Mouse (Mus musculus): ENCODE measurements around the gene Tcf7l2.
A peak's percentile ranks its signal among the peaks of the same experiment; 100 is the strongest.

The Tcf7l2 gene

DNA sequence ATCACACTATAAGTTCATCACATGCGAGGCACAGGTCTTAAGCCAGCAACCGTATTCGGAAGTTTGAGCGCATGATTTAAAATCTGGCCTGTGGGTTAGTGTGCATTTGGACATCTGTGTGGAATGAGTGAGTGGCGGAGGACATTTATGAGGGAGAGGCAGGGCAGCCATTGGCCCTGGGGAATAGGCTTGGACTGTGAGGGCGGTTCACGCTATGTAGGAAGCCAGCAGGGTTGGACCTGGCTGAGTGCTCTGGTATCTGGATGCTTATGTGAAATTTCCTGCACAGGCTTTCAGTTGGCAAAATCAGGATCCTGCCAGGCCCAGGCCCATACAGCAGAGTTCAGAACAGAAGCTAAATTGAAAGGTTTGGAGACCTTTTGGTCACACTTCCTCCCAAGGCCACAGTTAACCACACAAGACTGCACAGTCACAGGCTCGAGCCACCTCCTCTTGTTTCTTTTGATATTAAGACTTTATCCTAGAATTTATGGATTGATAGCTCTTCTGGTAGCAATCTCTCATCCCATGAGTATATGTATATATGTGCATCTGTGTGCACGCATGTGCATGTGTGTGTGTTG lies 89.4 kb downstream of the Tcf7l2 start:
- DNase-seq (ENCODE audit: low read depth): peak; percentile 34

DNA sequence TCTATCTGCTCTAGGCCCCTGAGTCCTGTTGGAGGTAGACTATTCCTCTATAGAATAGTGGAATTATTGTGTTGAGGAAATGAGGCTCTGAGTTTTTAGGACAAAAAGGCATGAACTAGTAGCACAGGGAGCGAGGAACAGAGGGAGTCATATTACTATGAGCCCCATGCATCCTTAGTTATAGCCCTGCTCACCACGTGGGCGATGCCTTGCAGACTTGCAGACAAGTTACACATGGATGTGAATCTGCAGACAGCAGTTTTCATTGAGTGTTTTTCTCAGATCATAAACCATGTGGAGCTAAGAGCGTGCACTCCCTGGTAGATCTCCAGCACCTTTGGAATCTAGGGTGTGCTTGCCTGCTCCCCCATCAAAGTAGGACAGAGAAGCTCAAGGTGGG lies 90.5 kb downstream of the Tcf7l2 start:
- no peak for DNase-seq (ENCODE audit: low read depth)

DNA sequence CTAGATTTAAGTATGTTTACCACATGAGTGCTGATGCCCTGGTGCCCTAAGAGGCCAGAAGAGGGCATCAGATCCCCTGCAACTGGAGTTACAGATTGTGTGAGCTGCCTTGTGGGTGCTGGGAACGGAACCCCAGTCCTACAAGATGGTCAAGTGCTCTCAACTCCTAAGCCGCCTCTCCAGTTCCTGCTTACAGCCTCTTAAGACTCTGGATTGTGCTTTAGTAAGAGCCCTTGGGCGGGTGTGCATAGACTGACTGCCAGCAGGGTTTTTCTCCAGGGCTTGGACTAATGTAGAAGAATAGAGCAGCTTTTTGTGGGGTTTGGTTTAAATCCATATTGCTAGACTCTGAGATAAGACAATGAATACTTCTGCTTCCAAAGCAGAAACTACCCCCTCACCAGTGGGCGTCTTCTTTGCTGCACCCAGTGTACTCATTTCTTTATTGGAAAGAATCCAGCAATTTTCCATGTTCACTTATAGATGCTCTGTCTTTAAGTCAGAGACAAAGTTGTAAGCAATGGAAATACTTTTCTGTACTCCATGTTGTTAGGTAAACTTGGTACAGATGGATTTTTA lies 92.3 kb downstream of the Tcf7l2 start:
- DNase-seq (ENCODE audit: low read depth): no peak

DNA sequence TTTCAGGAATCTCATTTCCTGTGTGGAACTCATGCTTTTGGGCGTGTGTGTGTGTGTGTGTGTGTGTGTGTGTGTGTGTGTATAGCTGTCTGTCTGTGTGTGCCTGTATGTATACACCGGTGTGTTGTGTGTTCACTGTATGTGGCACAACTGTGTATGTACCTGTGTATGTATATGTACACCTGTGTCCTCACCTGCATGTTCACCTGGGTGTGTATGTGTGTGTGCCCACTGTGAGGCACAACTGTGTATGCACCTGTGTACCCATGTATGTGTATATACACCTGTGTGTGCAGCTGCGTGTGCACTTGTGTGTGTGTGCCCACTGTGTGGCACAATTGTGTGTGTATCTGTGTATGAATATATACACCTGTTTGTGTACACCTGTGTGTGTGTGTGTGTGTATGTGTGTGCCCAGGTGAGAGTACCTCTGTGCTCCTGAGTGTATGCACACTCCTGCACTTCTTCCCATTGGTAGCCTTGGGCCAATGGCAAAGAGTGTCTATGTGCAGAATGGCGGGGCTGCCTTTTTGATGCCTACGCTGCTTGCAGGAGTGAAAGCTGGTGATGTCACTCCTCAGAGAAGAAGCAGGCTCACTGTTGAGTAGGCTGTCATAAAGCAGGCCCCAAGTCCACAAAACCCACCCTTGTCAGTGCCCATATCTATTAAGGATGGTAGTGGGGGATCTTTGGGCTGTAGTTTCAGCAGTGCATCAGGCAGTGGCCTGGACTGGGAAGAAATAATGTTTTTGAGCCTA lies 95.5 kb downstream of the Tcf7l2 start:
- DNase-seq (ENCODE audit: low read depth): no peak

DNA sequence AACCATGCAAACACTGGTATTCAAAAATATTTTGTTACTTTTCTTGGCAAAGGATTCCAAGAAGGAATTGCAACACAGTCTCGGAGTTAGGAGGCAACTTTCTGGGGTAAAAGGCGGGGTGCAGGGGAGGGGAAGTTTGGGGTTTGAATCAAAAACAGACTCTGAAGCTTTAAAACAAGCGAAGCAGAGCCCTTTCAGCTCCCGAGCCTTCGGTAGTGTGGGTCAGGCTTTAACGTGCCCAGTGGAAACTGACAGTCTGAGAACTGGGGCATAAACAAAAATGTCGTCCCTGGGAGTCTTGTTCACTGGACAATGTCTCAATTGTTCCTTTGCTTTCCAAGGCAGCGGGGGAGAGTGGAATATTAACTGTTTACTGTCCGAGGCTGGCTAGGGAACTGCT lies 96.3 kb downstream of the Tcf7l2 start:
- peak; percentile 88 for DNase-seq (ENCODE audit: low read depth)

DNA sequence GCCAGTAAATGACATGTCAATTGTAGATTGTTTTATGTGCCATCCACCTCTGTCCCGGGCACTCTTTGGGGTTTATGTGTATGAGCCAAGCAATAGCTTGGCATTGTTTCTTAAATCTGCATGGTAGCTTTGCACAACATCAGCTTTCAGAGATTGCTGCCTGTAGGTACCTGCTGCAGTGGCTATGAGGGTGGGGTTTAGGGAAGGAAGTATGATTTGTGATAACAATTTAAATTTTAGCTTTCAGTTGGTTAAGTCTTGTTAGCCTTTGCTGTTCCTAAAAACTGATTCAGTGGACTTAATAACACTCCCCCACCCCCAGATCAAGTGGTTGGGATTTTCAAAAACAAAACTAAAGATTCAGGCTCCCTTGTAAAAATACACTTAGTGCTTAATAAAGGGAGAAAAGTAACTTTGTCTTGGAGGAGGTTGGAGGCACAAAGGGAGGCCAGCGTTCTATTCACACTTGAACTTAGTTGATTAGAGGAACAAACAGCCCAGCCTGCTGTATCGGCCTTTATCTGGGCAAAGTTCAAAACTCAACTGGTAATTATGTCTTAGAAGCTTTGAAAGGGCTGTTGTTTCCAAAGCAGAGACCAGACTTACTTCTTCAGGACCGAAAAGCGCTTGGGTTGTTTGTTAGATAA lies 96.9 kb downstream of the Tcf7l2 start:
- DNase-seq (ENCODE audit: low read depth): no peak

DNA sequence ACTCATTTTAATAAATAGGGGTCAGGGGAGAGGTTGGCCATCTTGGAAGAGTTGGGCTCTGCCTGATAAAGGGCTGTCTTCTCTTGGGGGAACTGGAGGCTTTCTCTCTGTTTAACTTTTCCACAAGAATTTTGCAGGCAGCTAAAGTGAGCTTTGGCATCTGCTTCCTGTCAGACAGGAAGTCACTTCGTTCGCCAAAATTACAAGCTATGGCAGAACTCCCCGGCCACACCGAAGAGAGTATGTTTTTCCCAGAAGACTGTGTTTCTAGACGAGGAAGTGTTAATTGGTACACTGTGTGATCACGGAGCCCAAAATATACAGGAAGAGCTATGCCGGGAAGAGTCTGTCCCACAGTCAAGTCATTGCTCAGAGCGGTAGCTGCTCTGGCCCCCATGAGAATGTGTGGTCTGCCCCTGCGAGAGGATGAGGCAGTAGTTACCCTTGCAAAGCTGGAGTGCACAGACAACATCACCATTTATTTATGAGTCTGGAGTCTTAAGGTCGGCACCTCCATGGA lies 97.5 kb downstream of the Tcf7l2 start:
- DNase-seq (ENCODE audit: low read depth): no peak

DNA sequence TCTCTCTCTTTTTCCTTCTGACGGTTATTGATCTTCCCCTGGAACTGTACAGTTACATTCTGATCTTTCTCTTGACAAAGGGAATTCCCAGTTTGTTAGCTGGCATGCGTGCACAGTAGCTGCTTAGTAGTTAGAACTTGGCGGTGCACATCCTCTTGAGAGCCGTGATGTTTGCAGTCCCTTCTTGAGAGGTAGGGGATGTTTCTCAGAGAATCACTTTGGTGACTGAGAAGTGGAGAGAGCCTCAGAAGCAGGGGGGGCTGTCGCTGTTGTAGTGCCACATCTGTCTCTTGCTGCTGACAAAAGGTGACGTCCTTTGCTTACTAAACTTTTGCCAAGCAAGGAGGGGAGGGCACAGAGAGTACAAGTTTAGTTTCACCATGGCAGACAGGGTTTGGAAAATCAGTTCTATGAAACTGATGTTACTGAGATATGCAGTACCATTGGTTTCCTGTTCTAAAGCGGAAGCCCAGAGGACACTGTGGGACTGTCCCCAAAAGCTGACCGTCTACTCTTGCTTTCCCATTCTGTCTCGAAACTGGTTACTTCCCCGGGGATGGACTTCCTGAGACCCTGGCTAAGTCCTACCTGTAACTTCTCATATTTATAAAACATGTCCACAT lies 99.0 kb downstream of the Tcf7l2 start:
- DNase-seq (ENCODE audit: low read depth): no peak

DNA sequence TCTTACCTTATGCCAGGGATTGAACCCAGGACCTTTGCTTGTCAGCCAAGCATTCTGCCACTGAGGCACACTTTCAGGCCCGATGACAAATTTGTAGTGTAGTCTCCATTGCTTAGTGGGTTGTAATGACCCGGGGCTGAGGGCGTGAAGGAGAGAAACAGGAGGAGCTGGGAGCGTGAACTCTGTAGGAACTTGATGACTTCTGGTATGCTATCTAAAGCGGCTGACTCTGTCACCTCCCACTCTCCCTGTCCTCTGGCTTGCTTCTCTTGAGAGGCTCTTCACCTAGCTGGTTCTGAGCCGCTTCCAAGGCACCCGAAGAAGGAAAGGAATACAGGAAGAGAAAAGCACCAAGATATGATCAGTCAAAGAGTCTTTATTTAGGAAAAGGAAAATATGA lies 100.4 kb downstream of the Tcf7l2 start:
- no peak for DNase-seq (ENCODE audit: low read depth)

DNA sequence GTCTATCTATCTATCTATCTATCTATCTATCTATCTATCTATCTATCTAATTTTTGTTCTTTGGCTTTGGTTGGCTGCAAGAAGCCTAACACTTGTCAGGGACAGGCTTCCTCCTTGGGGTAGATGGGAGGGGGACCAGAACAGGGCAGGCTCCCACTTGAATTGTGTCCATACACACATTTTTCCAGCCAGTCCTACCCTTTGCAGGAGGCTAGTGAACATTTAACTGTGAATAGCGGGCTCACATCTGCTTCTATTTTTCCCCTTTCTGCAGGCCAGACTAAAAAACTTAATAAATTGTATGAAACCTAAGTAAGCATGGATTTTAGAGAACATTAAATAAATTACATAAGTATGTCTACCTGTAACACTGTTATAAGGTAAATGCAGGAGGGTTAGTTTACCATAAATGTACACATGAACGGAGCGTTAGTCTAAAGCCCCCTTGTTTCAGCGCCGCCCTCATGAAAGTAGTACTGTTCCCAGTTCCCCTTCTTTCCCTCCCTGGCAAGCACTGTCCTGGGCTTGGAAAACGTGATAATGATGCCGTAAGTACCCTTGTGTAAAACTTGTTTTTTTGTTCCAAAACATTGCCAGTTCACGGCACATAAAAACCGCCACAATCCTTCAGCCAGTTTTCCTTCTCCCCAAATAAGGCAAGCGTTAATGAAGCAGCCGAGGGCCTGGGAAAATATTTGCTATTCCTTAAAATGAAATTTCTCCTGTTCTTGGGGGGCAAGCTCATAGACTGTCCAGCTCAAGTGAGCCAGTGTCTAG lies 101.7 kb downstream of the Tcf7l2 start:
- DNase-seq (ENCODE audit: low read depth): no peak

DNA sequence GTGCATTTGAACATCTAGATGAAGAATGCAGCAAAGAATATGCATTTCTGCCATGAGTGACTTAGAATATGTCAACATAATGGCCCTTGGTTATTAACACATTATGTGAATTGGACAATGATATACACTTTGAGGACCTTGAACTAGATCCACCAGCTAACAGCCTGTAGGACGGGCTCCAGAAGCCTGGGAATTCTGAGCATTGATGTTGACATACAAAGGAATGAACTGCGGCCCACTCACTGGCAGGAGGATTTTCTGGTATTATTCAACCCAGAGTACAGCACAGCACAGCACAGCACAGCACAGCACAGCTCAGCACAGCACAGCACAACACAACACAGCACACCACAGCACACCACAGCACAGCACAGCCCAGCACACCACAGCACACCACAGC lies 104.1 kb downstream of the Tcf7l2 start:
- DNase-seq (ENCODE audit: low read depth): no peak

DNA sequence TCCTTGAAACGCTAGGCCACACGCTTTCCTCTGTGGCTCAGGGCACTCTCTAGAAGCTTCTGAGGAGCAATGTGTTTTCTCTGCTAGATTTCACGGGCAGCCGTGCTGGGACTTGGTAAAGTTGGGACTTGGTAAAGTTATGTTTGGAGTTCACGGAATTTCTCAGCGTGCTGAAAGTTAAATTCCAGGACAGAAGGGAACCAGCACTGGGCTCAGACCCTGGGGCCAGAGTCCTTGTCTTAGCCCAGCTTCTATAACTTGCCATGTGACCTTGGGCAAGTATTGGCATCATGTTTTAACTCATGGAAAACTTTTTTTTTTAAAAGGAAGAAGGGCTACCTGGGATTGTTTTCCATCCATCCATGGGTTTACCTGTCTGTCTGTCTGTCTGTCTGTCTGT lies 104.6 kb downstream of the Tcf7l2 start:
- no peak for DNase-seq (ENCODE audit: low read depth)

DNA sequence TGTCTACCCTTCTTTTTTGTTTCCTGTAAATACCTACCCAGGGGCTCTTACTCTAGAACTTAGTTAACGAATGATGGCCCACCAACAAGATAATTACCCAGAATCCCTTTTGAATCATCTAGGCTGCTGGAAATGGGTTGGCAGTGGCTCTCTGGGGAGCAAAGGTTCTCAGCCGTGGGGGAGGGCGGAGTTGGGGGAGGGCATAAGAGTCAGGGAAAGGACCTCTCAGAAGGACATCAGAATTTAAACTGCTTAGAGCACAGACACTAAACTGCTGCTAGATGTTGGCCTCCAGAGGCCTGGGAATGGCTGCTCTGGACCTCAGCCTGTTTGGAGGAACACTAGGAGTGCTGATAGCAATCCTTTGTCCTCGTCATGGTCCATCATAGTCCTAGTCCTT lies 105.4 kb downstream of the Tcf7l2 start:
- DNase-seq (ENCODE audit: low read depth): no peak

DNA sequence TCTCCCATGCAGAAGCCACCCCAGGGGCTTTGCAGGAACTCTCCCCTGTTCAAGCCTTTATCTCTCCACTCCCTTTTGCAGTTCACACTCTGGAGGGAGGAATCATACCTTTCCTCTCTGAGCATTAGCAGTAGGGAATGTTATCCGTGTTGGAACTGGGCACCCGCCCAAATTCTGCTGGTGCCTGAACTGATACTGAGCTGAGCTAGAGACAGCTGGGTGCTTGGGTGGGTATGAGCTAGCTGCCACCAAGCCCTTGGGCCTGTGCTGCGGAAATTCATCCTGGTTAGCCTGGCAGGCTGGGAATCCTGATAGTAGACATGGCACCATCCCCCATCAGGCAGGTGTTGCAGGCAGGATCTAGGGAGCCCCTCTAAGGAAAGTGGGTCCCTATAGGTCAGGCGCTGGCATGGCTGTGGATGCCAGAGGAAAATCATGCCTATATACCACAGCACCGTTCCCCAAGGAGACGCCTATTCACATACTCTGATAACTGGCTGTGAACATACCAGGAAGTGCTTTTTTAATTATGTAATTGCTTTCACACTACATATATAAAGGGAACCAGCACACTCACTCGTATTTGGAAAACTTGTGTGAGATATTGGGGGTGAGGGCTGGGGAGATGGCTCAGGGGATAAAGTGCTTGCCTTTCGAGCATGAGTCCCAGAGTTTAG lies 108.9 kb downstream of the Tcf7l2 start:
- peak; percentile 57 for DNase-seq (ENCODE audit: low read depth)

DNA sequence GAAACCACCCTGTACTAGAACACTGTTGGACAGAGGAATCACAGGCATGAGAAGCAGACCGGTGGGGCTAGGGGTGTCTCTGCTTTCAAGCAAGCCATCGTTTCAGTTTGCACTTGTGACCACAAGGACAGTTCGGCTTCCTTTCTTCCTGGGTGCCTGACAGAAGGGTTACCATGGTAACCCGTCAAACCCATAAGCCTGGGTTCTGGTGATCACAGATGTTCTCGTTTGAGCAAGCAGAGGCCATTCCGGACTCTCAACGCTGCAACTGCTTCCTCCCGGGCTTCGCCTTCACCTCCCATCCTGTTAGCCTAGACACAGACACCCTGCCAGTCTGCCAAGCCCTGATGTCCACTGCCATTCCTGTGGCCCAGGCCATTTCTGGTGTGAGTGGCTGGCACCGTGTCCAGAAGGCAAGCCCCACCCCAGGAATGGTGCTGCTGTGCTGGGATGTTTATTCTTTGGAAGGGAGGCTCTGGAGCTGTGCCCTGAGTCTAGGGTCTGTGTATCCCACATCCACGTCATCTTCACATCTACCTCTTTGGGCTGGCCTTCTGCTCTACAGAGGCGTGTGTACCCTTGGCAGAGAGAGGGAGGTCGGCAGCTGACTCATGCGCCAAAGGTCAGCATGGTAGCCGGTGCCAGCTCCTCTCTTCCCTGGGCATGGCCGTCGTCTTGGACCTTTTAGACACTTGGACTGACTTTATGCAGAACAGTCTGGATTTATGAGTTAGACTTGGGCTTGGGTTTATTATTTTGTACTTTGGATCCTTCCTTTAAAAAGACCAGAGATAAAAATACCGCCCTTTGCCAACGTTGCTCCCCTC lies 110.1 kb downstream of the Tcf7l2 start:
- peak; percentile 35 for DNase-seq (ENCODE audit: low read depth)

DNA sequence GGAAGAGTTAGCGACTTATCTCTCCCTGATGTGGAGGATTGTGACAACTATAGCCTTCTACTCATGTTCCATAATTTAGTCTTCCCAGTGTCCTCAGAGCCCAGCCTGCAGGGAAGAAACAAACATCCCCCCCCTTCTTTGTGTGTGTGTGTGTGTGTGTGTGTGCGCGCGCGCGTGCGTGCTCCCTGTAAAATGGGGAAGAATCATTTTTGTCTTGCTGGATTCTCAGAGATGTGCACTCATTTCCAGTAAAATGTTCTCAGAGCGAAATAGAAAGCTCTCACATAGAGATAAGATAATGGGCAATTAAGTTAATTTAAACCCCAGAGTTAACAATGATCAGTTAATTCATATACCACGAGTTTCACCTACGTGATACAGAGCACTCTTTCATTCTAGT lies 112.8 kb downstream of the Tcf7l2 start:
- DNase-seq (ENCODE audit: low read depth): no peak

DNA sequence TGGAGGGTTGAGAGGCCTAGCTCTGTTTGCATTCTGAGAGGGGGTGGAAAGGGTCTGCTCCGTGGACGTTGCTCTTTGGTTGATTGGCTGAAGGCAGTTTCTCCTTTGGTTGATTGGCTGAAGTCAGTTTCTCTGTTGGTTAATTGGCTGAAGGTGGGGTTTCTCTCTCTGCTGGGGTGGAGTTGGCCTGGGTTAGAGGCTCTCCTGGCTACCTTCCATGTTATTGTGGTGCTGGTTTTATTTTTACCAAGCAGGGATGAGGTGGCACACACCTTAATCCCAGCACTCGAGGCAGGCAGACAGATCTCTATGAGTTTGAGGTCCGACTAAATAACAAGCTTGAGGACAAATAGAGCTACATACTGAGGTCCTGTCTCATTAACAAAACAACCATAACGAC lies 114.0 kb downstream of the Tcf7l2 start:
- no peak for DNase-seq (ENCODE audit: low read depth)

DNA sequence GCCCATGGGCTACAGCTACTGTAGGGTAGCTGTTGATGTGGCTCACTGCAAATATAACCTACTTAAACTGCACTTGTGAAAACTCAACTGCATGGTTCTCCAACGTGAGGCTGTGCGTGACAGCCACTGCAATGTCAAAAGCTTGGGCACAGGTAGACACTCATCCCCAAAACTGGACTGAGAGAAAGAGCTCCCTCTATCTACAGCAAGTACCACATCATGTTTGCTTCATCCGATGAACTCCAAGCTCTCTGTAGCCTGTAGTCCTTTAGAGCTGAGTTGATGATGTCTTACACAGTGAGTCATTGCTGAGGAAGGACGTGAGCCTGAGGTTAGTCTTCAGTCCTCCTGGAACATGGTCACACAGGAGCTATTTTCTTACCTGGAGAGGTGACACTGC lies 115.7 kb downstream of the Tcf7l2 start:
- no peak for DNase-seq (ENCODE audit: low read depth)

DNA sequence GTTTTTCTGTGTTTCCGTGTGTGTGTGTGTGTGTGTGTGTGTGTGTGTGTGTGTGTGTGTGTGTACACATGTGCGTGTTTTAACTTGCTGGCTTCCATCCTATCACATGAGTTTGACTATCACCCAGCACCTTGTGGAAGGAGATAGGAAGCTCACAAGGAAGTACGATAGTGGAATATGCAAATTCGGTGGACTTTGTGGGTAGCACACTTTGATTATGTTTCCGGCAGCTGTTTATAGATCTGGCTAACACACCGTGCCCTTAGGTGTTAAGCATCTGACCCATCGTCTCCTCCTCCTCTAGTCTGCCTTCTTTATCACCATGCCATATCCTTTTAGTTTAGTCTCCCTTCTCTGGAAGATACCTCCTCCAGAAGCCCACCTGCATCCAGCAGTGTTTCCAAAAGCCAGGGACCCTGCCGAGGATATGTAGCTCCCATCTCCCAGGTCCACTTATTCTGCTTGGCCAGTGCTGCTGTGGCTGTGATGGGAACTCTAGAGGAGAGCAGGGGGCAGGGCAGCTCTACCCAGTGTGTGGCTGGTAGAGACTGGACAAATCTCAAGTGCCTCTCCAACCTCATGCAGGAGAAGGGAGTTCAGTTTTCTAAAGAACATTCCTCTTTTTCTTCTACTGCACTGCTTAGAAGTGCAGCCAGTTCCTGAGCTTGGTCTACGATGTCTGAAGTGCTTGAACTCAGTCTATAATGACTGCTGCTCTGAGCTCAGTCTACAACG lies 118.6 kb downstream of the Tcf7l2 start:
- DNase-seq (ENCODE audit: low read depth): no peak

DNA sequence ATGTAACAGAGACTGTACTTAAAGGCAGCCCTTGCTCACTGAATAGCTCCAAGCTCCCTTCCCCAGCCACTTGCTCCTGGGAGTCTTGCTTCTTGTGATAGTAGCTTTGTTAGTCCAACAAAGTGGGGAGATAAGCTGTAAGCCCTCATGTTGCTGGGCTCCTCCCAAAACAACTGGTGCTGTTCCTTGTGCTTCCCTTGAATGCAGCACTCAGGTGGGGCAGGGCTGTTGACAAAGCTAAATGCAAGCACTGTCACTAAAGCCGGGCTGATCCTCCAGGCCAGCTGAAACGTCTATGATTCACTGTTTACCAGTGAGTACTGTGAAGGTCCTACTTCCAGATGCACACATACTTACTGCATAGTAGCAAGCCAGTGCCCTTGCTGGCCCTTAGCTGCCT lies 120.1 kb downstream of the Tcf7l2 start:
- no peak for DNase-seq (ENCODE audit: low read depth)

Measured in NIH3T3 (cell line).